Mouse (Mus musculus) E14TG2a.4 (cell line): ENCODE data around the gene Klf1.

Experiments used
- CTCF ChIP-seq: conservative IDR thresholded peaks from 2 replicates; pipeline ENCODE4 v1.5.1; 2014; ENCODE audit warnings: low read length
- NANOG ChIP-seq: IDR thresholded peaks from 2 replicates; pipeline ENCODE4 v1.6.1; 2014; ENCODE audit warnings: borderline replicate concordance, low read length, mixed read lengths
- POU5F1 ChIP-seq: IDR thresholded peaks from 2 replicates; pipeline ENCODE4 v1.6.1; 2014; ENCODE audit warnings: low read length, borderline replicate concordance

GRCm38 (mm10) chr8:84856864-84857441 is 44.8 kb upstream of the Klf1 start, which contains the start of gene Farsa:
- TF ChIP-seq CTCF (no peak), POU5F1 (no peak), NANOG (no peak)
